Mouse (Mus musculus) gastrocnemius, adult 18-20 months (tissue): Measurements from ENCODE around the gene Tes. TPM values are rescaled to one million over a fixed set of nuclear protein-coding genes. Genes with fewer than 3 reads are reported as not detected.
A peak's percentile ranks its signal among the peaks of the same experiment; 100 is the strongest.

Source experiments
- DNase-seq: peaks from one replicate; pipeline ENCODE4 v3.0.0; 2021; ENCODE audit warnings: low spot score
- total RNA-seq, 2 experiments: library from RNA; stranded (reverse); gene quantifications; 2 replicates each; pipeline ENCODE4 v1.2.3; 2021

The Tes gene
- total RNA-seq, 2 experiments from 2014 or later = 1.1 to 2.1 TPM

- DNase-seq = no peak
Observed at GRCm38 (mm10) chr6:17077720-17078119, 12.8 kb downstream of the Tes start.

DNA sequence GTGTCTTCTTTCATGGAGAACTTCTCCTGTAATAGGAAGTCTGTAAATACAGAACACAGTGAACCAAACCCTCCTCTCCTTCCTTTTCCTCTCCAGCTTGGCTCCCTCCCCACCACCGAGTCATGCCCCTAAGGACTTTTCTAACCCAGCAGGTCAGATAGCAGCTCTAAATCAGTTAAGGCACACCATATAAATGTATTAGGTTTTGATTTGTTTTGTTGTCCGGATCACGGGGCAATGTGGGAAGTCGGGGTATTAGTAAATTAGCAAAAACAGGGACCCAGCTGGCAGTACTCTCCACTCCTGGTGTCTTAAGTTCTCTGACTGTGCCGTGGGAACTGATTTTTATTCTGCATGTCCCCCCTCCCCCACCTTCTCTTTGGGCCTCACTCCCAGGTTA lies 14.4 kb downstream of the Tes start:
- peak; percentile 17 for DNase-seq

- no peak for DNase-seq
Observed at GRCm38 (mm10) chr6:17079826-17080225, 14.9 kb downstream of the Tes start.

DNA sequence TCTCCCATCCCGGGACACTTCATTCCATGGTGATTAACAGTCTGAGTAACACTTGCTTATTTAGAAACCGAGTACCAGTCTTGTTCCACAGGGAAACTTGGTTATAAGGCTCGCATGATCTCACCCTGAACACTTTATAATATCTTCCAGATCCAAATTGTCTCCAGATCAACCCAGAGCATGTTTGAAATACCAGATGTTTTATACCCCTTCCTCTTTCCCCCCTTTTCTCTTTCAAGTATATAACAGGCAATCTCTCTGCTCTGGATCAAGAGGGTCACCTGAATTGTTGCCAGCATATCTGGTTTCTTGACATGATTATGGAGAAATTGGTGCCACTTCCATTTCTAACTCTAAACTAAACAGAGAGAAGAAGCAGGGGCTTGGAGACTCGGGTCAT lies 17.3 kb downstream of the Tes start:
- no peak for DNase-seq

- no peak for DNase-seq
Observed at GRCm38 (mm10) chr6:17082800-17083199, 17.9 kb downstream of the Tes start.

DNA sequence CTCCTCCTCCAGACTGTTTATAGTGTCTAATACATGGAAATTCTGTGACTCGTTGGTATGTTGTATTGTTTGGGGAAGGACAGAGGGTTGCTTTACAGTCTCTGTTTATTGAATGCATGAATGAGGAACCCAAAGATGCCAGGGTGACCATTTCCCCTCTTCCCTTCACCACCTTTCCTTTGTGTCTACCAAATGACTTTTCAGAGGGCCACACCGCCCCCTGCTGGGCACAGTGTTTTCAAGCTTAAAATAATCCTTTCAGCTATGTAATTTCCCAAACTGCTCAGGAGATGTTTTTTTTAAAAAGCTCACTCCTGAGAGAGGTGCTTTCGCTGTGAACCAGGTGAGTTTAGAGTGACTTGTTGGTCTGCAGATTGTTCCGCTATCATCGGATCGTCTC lies 22.5 kb downstream of the Tes start:
- peak; percentile 60 for DNase-seq

GRCm38 (mm10) chr6:17097301-17097700 lies 32.4 kb downstream of the Tes start:
- no peak for DNase-seq

- no peak for DNase-seq
Observed at GRCm38 (mm10) chr6:17098559-17098958, 33.6 kb downstream of the Tes start.

DNA sequence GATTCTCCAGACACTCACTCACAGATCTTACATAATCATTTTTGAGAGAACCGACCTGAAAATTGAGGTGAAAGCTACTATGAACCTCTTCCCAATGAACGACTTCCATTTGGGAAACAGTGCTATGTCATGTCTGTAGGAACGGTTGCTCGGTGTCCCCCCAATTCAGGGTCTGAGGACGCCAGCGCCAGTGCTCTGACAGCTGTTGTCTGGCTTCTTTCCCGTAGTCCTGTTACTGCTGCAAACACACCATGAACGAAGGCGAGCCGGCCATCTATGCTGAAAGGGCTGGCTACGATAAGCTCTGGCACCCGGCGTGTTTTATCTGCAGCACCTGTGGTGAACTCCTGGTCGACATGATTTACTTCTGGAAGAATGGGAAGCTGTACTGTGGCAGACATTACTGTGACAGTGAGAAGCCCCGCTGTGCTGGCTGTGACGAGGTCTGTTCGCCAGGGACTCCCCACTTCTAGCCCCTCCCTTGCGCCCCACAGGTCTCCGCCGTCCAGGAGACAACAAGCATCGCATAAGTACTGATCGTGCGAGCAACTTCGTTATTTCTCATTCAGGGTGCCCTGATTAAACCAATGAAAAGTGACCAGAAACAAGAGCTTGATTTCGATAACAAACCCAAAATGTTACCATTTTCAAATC lies 34.7 kb downstream of the Tes start:
- DNase-seq = no peak

DNA sequence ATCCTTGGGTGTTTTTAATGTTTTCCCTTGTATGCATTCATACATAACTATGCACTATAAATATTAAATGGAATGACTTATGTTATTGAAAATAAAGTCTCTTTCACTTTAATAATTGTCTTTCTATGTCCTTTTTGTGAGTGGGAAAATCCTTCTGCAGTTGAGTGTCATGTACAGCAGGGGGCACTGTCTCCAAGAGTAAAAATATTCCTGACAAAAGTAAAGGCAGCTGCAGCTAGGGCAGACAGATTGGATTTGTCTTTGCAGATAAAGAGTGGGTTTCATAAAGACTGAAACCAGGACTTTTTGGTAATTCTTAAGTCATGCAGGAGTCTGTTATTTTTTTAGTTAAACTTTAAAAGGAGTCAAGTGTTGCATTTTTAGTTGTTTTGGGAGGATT lies 40.8 kb downstream of the Tes start:
- DNase-seq = peak; percentile 62

DNA sequence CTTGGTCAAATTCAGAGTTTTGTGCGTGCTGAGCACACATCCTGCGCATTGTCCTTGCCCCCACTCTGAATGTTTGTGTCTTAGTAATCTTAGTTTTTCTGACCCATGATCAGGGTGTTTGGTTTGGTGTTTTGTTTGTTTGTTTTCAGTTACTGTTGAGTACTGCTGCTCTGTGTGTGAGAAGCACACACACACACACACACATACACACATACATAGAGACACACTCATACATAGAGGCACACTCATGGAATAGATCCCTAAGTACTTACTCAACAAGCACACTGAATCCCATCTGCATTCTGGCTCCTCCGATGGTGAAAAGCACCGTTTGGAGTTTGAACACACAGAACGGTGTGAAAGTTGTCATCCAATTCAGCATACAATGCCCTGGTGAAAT lies 41.5 kb downstream of the Tes start:
- DNase-seq = no peak

DNA sequence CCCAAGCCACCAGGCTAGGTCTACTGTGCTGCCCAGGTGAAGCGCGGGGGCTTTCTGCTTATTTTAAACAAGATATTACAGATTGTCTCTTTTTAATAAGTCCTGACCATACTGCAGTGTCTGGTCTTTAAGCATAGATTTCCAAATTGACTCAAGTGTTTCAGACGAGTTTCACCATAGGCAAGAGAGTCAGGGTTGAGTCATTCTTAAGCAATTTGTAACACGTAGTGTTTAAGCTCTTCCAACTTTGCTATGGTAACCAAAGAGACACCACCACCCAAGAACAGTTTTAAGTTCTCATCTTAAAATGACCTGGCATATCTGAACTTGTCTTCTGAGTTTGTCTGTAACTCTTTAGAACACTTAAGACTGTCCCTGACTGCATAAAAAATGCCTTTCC lies 44.3 kb downstream of the Tes start:
- DNase-seq = no peak

- DNase-seq = peak; percentile 23
Observed at GRCm38 (mm10) chr6:17110564-17111100, 45.7 kb downstream of the Tes start.

DNA sequence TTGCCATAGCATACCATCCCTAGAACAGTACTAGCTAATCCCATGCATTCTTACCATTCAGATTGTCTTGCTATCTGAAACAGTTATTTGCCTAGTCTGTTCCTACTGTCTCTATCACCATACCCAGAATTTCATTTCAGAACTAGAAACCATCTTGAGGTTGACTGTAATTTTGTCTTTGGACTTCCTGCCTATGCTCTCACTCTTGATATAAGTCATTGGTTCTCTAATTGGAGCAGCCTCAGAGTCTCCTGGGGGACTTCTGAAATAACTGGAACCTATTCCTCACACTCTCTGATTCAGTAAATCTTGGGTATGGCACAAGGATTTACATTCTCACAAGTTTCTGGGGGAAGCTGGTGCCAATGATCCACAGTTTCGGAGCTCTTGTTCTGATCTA lies 47.1 kb downstream of the Tes start:
- DNase-seq = no peak

- no peak for DNase-seq
Observed at GRCm38 (mm10) chr6:17112990-17113389, 48.0 kb downstream of the Tes start.

GRCm38 (mm10) chr6:17114588-17114987 lies 49.6 kb downstream of the Tes start:
- no peak for DNase-seq

GRCm38 (mm10) chr6:17115046-17115790 lies 50.3 kb downstream of the Tes start:
- DNase-seq = no peak

DNA sequence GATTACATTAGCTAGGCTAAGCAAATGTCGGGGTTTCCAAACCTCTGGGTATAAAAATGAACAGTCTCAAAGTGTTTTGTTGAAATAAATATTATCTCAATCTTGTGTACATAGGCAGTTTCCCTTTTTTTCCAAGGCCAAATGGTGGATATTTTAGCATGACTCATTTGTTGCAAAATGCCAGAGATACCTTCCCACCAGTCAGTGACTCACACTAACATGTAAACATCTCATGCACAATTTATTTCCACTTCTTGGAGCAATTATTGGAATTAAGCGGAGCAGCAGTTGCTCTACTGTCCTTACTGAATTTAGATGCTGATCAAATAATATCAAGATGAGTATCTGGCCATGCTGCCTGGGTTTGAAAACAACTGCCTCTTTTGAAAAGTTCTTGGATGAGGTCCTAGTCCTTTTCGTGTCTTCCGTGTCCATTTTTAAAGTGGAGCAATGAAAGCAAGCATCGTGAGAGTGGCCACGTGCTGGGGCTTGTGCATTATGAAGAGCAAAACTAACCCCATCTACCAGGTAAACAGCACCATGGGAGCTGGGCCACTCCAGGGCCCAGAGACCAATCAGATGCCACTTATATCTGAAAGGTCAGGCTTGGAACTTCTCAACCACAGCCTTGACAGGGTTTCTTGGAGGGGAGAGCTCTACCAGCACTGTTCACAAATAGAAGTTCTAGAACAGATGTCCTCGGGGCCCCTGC lies 54.7 kb downstream of the Tes start:
- DNase-seq = no peak

DNA sequence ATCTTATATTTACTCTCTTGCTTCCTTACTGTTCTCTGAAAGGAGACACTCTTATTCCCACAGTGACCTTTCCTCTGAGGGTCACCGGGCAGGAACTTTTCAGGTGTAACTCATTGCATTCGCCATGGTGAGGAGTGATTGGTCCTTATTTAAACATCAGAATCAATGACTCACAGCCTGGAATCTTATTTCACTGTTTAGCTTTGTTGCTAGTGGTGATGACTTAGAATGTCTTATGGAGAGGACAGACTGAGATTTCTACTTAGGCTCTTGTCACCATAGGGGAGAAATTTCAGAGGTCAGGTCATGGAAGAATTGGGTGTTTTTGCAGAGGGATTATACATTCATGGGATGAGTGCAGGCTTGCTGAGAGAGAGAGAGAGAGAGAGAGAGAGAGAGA lies 75.1 kb downstream of the Tes start:
- DNase-seq = no peak

GRCm38 (mm10) chr6:17142577-17143359 lies 77.8 kb downstream of the Tes start:
- DNase-seq = no peak

GRCm38 (mm10) chr6:17151071-17151715 lies 86.2 kb downstream of the Tes start:
- DNase-seq = no peak
